Mouse (Mus musculus) cerebellum, postnatal 4 days (tissue): Measurements from ENCODE around the gene Paxbp1.
A peak's percentile ranks its signal among the peaks of the same experiment; 100 is the strongest.
"Not testable (repeated sequence)": the region's sequence is repeated elsewhere in the genome, so short reads cannot be mapped to it uniquely, and the experiment has no call there.

Source experiments
- DNase-seq, 2 experiments: peaks; one replicate each; pipeline ENCODE4 v3.0.0; 2022; ENCODE audit warnings: low spot score in 2 of 2, mixed read lengths in 1 of 2

The Paxbp1 gene

DNA sequence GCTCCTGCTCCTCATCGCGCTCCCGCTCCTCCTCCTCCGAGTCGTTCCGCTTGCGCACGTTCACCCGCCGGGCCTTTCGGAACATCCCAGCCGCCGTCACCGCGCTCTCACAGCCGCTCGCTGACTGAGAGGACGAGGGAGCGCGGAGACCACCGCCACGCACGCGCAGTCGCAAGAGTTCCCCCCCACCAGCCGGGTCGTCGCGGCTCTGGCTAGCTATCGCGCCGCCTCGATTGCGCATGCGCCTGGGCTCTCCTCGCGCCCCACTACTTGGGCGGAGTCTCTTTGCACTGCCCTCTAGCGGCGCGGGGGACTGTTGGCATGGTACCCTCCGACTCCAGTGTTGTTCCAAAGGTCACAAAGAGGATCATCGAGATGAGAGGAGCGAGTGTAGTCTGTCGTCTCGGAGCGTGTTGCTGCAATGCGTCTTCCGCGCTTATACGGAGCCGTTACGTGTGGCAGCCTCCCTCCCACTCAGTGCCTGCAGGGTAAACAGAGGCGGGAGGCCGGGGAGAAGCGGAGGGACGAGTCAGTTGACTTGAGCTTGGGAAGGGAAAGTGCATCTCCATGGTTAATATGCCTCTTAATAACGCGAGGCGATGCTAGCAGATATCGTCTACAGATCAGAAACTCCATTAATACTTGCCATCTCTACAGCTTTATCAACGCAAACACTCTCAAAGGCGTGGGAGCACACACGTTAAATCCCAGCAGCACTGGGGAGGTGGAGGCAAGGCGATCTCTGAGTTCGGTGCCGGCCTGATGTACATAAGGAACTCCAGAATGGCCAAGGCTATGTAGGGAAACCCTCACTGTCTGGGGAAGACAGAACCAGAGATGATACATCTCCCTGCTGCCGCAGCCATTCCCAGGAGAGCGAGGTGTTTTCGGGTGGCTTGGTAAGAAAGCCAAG is at the start of gene Paxbp1:
TSS of gene Paxbp1 (minus strand) at position 274 of the 913 bp plus-strand sequence.
- peak; percentile 99 to 100 for DNase-seq

DNA sequence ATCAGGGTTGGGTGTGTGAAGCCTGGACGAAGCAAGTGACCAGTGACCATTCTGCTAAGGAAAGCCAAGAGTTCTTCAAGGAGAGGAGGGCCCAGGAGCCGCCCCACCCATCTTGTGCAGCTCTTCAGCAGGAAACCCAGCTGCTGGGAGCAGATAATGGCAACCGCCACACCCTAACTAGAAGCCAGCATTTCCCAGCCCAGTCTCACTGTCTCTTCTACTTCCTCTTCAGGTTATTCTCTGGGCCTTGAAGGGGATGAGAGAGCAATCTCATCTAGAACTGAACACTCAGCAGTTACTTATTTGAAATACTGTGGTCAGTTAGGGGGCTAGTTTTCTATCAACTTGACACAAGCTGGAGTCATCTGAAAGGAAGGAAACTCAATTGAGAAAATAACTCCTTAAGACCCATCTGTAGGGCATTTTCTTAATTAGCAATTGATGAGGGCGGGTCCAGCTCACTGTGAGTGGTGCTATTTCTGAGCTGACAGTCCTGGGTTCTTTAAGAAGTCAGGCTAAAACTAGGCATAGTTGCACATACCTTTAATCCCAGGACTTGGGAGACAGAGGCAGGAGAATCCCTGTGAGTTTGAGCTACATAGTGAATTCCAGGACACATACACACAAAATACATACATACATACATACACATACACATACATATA is 42.4 kb upstream of the Paxbp1 start:
- no peak for DNase-seq

DNA sequence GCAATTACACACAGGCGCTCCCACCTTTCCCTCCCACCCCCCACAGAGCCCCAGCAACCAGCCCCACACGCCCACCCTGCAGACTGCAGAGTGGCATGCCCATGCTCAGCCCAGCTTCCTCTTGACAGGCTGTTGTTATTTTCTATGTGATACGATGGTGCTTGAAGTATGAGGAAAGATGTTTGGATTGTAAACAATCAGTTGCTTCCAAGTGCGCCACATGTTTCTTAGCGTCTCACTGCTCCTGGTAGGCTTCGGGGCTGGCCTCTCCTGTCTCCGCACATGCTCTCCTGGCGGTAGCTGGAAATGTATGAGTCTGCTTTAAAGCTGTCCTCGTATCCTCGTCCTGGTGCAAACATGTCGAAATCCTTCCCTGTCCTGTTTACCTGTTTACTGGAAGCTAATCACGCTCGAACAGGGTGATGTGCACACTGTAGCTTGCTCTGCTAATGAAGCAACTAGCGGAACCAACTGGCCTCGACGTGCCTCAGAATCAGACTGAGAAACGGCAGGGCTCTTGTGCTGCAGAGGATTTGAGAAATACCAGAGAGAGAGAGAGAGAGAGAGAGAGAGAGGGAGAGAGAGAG is 41.0 kb upstream of the Paxbp1 start:
- DNase-seq = no peak

DNA sequence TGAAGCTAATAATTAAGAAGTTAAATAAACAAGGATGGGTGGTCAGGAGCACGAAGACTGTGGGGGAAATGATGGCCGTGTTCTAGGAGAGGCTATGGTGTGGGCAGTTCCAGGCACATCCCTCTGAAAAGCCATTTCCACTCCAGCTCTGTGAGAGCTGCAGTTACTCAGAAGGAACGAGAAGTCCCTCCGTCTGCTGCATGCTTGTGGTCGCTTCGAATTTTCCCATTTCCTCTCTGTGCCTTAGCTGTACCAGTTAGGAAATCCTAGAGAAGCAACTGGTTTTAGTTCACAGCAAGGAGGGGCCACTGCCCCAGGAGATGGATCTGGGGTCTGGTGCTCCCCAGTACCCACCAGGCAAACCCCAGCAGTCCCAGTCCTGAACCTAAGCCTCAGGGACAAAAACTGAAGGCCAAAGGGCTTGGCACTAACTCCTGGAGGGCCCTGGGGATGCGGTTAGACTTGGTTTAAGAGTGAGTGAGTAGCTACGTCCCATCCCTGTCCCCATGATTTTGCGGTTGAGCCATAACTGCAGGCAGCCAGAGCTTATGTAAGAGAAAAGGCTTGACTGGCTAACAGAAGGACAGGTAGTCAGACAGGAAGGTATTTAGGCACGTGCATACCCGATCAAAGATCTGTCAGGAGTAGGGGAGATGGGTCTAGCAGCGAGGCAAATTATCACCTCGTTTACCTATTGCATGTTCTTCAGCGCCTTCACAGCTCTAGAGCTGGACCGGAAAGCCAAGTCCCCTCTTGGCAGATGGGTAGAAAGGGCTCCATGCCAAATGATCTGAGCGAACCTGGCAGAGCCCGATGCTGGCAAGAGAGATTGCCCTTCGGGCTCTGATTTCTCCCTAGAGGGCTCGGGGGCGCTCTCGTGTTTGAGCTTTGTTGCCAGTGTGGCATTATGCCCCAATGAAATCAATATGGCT is 40.2 kb upstream of the Paxbp1 start:
- peak in 1 of 2 experiments; percentile 86 for DNase-seq

DNA sequence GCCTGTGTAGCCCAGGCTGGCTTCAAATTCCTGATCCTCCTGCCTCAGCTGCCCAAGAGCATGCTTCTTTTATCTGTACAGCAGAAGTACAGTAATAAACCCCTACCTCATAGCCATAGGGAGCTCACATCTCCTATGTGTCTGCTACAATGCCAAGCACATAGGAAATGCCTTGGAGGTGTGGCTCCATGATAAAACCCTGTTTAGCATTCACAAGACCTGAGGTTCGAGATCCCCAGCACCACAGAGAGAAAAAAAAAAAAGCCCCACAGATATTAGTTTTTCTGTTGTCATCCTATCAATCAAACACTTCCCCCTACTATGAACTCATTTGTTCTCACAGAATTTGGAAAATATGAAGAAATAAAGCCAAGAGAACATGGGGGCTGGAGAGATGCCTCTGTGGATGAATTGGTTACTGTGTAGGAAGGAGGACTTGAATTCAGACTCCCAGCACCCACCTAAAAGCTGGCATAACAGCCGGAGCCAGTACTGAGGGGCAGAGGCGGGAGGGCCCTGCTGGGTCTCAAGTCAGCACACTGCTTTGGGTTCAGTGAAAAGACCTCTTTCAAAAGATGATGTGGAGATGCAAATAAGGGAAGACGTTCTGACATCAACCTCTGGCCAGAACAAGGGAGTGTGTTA is 38.8 kb upstream of the Paxbp1 start:
- DNase-seq = no peak

DNA sequence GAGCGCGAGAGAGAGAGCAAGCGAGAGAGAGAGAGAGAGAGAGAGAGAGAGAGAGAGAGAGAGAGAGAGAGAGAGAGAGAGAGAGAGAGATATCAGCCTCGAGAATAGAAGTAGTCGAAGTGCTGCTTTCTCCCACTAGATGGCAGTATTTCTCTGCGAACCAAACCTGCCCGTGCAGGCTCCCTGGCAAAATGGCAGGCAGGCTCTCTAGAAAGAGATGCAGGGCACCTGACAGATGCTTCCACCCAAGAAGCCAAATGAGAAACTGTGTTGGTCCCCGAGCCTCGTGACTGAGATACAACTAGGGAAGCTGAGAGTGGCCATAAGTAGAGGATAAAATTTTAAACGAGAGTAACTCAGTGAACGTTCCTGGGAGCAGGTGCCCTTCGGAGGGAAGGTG is 37.2 kb upstream of the Paxbp1 start:
- DNase-seq = peak; percentile 61 to 82

DNA sequence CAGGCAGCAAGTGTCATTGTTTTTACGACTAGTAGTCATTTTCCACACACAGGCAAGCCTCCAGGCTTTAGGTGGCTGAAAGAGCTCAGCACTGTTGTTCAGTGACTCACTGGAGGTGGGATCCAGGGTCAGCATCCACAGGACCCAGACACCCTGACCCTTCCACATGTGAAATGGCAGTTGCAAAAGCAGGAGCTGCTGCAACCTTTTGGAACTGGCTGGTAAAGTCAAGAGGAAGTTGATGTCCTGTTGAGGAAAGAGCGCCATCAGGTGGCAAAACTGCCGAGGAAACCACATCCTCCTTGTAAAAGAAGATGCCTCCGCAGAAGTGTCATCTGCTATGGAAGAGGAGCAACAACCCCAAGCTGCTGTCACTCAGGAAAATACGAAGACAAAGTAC is 31.8 kb upstream of the Paxbp1 start:
- peak in 1 of 2 experiments; percentile 21 for DNase-seq

DNA sequence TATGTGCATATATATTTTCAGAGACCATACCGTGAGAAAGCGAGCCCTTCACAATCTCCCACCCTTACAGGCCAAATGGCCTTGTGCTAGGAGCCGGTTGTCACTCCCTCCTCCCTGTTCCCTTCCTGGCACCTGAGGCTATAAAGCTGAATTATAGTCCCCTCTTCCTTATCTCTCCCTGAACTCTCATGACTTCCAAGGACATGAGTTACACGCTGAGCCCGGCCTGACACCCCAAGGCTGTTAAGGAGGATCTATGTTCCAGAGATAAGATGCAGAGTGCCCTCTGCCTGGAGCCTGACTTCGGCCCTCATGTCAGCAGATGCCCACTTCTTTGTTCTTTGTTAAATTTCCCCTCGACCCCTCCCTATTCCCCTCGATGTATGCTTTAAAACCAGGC is 31.1 kb upstream of the Paxbp1 start:
- not testable (repeated sequence) for DNase-seq

DNA sequence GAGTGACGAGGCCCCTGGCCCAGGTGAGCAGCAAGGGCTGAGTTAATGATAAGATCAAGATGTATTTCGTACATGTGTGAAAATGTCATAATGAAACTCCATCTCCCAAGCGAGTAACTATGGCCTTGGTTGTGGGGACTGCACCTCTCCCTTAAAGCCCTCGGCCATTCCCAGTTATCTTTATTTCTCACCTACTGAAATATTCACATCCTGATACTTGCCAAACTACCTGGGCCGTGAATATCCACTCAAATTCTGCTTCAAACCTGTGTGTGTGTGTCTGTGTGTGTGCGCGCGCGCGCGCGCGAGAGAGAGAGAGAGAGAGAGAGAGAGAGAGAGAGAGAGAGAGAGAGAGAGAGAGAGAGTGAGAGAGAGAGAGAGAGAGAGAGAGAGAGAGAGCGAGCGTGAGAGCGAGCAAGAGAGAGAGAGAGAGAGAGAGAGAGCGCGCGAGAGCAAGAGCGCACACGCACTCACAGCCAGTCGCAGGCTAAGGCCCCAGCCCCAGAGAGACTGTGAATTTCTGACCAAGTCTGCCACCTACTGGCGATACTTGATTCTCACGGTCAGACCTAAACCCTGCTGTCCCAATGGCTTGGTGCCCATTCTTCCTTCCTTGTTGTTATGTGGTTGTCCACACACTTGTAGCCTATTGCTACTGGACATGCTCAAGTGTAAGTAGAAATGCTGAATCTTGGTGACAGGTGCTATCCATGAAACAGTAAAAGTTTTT is 29.0 kb upstream of the Paxbp1 start:
- DNase-seq = peak; percentile 81 to 94

DNA sequence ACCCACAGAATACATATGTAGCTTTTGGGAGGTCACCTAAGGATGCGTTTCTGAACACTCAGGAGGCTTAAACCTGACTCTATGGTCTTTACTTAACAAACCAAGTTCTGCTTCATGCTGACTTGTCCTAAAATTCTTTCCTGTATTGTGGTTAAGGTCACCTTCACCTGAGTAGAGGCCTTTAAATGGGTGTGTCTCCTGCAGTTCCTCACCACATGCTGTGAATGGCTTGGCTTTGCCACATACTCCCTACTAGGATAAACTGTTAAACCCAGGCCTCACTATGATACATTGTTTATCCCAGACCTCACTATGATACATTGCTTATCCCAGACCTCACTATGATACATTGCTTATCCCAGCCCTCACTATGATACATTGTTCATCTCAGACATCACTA is 27.9 kb upstream of the Paxbp1 start:
- DNase-seq = no peak

DNA sequence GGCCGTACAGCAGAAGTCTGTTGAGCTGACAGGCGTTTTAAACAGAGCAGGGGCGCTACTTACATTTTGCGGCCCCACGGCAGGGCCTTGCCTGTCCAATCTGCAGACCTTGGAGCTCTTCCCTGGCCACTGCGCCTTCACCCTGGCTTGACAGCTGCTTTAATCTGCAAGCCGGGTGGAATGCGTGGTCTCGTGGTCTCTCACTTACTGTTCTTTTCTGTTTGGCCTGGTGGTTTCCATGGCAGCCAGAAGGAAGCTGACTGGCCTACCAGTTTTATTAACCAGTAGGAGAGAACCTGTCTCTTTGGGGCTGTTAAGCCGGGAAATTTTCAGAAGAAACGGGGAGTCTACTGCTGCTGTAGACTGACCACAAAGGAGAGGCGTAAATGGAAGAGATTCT is 24.6 kb upstream of the Paxbp1 start:
- DNase-seq = peak in 1 of 2 experiments; percentile 26

DNA sequence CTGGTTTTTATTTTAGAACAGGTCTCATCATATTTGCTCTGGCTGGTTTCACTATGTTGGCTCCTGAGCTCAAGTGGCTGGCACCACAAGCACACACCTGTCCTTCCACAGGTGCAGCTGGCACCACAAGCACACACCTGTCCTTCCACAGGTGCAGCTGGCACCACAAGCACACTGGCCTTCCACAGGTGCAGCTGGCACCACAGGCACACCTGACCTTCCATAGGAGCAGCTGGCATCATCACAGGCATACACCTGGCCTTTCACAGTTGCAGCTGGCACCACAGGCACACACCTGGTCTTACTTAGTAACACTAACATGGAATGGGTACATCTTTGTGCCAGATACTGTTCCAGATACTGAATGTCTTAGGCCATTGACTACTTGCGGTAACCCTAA is 22.8 kb upstream of the Paxbp1 start:
- no peak for DNase-seq

DNA sequence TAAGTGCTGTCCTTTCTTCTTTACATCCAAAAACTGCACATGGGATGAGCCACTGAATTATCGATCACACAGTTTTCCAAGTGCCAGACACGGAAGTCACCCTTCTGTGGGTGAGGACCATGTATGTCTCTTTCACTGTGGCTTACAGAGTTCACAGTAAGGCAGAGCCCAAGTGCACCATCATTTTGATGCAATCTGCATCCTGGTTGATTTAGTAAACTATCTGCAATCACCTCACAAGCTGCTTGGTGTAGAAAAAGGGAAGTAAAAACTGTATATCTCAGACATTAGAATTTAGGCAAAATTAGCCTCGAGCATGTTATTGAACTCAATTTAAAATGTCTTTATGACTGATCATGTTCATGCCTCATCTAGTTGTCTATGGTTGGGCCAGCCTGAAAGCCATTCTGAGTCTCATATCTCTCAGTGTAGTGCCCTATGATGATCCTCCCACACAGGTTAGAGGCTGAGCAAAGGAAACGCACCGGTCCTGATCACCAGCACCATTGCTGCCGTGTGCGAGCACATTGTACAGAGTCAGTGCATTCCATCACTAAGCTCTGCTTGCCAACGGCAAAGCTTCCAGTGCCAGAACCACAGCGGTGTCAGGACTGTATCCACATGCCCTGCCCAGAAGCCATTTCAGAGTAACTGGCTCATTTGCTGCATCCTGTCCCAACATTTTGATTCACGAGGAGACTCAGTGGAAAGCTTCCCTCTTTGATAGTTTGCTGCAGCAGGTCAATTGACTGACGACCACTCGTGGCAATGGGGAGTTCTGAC is 20.4 kb upstream of the Paxbp1 start:
- no peak for DNase-seq

DNA sequence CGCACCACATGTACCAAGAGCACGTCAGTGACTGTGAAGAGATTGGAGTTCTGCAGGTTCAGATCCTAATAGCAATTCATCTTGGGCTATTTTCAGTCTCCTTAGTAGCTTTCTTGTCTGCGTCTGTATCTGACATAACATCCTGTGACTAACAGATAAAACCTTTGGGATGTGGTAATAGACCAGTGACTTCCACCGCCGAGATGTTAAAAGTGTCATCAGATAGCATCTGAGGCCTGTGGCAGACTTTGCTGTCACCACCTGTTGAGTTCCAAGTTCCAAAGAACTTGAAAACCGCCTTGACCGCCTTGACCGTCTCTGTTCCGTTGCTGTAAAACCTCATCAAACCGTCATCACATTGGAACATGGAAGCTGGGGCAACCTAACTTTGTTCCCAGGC is 19.4 kb upstream of the Paxbp1 start:
- DNase-seq = no peak

DNA sequence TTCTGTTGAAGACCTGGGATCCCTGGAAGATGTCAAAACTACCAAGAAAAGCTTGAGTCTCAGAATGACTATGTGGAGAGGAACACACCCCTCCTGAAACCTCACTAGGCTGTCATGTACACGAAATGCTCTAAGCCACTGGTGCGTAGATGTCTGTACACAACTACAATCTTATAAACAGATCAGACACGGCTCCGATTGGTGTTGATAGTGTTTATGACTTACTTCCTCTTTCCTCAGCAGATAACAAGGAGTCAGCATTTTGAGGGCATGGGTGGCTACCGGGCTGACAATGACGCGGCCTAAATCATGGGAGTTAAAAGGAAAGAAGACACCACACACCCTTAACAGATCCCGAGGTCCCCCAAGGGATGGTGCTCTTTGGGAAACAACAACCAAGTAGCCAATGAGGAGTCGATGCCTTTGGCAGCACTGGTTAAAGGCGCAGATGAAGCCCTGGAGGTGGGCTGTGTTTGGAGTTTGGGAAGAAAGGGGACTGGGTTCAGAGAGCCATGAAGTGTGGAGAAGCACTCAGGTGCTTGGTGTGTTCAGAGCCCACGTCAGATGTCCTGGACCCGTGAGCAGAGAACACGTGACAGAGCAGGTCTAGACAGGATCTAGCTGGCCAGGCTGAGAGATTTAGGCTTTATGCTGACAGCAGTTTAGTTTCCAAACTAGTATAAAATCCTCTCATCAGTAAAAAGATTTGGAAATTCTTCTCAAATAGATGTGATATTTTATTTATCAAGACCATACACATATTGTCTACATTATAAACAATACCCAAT is 17.4 kb upstream of the Paxbp1 start:
- no peak for DNase-seq

DNA sequence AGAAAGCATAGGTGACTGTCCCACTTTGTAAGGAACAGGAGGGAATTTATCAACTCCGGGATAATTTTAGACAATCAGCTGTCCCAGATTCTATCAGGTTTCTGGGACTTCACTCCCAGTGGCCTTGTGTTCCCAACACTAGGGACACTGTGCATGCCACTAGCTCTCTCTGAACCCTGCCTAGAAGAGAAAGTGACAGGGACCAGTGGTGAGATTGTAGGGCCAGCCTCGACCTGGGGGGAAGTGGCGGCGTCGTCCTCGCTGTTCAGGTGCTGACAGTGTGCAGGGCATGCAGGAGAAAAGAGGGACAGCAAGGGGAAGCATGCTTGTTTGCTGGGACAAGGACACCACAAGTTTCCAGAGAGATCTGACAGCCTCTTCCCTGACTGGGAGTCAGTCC is 13.4 kb upstream of the Paxbp1 start:
- no peak for DNase-seq

DNA sequence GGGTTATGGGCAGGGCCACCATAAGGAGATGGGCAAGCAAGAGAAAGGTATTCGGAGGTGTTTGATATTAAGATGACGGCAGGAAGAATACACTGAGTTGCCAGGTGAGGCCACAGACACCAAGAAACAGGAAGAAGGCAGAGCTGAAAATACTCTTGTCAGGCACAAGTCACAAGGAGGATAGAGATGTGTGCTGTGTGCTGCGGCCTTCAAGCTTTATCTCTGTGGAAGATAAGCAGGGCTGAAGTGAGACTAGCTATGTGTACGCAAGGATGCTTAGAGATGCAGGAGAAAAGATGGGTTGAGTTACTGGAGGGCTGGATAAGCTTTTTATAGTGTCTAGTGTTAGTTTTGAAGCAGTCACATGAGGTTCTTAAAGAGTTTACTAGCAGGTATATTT is 12.9 kb upstream of the Paxbp1 start:
- no peak for DNase-seq

DNA sequence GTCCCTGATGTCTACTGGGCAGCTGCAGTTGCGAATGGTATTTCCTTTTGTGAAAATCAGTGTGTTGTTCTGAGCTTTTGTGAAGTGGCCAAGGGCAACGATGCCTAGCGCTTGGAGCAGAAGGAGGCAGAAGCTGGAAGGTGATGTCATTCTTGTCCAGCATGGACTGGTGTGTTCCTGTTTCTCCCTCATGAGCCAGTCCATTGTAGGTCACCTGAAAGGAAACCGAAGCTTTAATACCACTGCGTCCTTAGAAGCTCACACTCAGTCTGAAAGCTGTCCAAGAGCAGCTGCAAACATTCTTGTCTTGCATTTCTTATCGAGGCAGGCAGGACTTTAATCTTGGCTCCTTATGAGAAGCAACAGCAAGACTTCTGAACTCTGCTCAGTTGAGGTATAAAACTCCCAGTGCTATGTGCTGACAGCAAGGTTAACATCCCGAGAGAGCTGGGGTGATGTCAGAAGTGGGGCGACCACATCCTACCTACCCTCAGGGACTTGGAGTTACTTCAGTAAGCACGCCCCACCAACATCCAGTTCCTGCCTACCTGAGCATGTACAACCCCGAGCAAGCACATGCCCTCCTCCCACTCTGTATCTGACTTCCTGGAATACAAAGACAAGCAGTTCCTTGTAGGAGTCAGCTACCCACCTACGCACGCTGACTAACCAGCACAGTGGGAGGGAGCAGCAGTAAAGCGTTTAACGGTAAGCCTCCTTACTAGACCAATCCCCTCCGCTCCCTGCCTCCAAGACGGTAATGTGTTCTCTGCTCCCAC is 11.9 kb upstream of the Paxbp1 start:
- DNase-seq = no peak
